Mouse (Mus musculus): ENCODE results near the gene Hoxd1. TPM values are rescaled to one million over a fixed set of nuclear protein-coding genes. Genes with fewer than 3 reads are reported as not detected.

Gene Hoxd1
- polyA plus RNA-seq, 1 experiment: not detected

DNA sequence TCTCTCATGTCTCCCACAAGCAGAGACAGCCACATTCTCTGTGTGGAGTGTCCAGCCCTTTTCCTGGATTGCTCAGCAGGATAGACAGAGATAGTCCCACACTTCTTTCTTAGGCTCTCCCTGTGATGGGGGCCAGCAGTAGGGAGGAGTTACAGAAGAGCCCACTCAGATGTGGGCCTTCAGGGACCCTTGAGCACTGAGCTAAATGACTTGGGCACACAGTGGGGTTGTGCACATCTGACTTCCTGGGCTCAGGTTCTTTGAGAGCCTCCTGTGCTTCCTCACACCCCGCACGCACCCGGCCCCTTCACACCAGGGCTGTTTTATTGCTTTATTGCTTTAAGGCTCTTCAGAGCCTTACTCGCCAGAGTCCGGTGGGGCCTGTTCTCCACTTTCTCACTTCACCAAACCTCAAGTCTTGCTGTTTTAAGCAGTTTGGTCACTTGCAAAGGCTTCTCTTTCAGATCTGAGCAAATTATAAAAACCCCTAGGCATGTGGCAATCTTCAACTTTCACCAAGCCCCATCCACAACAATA is 41.8 kb upstream of the Hoxd1 start:
- no peak for DNase-seq (ENCODE audit: low read depth in 1 of 2, low spot score in 2 of 2)
- Histone ChIP-seq H3K4me1 (ENCODE audit: control insufficient read depth, insufficient read depth, insufficient read length) (no peaks in the 10 kb centered on the region), H3K27ac (ENCODE audit: insufficient read depth, low read length) (no peak overlapping the region), H3K36me3 (ENCODE audit: control insufficient read depth, insufficient read depth, low read length) (no peaks in the 10 kb centered on the region), H3K27me3 (ENCODE audit: control insufficient read depth, insufficient read depth, low read length) (no peaks in the 10 kb centered on the region; the same call in 1 of the 2 replicates), H3K4me3 (ENCODE audit: extremely low read depth, insufficient read depth, insufficient read length) (no peak overlapping the region)
- TF ChIP-seq CTCF (IDR thresholded peaks at IDR 0.05; ENCODE audit: extremely low read depth, insufficient read depth, insufficient read length, insufficient replicate concordance): no peak
- TF ChIP-seq POLR2A (IDR thresholded peaks at IDR 0.05; ENCODE audit: low read depth, low read length): no peak
- WGBS: 69% methylated on average over 5 of the region's 5 CpGs

DNA sequence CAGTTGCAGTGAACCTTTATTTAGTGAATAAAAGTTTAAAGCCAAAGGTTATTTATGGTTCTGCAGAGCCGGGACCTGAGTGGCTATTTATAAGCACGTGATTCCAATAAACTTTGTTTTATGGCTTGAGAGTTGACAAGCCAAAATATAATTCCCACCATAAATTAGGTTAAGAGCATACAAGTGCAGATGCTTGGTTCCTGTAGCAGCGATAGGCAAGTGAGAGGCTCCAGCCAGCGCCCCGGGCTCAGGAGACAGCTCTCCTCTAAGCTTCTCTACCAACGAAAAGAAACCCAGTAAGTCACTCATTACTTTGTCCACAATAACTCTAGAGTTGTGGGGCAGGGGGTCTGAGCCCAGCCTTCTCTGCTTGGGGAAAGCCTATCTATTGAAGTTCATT is 40.9 kb upstream of the Hoxd1 start:
- no peak for TF ChIP-seq CTCF (IDR thresholded peaks at IDR 0.05; ENCODE audit: extremely low read depth, insufficient read depth, insufficient read length, insufficient replicate concordance)
- no peak for TF ChIP-seq POLR2A (IDR thresholded peaks at IDR 0.05; ENCODE audit: low read depth, low read length)
- Histone ChIP-seq H3K4me3 (ENCODE audit: extremely low read depth, insufficient read depth, insufficient read length) (no peak overlapping the region), H3K36me3 (ENCODE audit: control insufficient read depth, insufficient read depth, low read length) (no peaks in the 10 kb centered on the region), H3K27ac (ENCODE audit: insufficient read depth, low read length) (no peak overlapping the region), H3K27me3 (ENCODE audit: control insufficient read depth, insufficient read depth, low read length) (peaks cover 2% of the 10 kb centered on the region; the same call in 1 of the 2 replicates), H3K4me1 (ENCODE audit: control insufficient read depth, insufficient read depth, insufficient read length) (no peaks in the 10 kb centered on the region)
- 20% methylated on average over 6 of the region's 6 CpGs for WGBS
- no peak for DNase-seq (ENCODE audit: low read depth in 1 of 2, low spot score in 2 of 2)

DNA sequence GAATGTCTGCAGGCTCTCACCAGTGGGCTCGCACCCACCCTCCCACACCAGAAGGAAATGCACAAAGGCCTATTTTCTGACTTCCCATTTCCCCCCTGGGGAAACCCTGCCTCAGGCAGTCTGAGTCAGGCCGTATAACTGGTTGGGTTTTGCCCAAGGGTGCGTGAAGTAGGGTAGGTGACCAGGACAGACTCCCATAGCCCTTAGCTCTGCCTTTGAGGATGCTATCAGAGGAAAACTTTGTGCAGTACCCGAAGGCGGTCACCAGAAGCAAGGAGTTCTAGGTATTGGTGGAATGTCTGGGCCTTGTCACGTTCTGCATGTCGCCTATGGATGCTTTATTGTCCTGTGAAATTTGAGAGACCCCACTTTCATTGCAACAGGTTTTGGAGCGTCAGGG is 39.8 kb upstream of the Hoxd1 start:
- peaks cover 9% of the 10 kb centered on the region; the same call in 1 of the 2 replicates for H3K27me3 ChIP-seq (ENCODE audit: control insufficient read depth, insufficient read depth, low read length)
- WGBS: 34% methylated on average over 8 of the region's 8 CpGs
- TF ChIP-seq CTCF (IDR thresholded peaks at IDR 0.05; ENCODE audit: extremely low read depth, insufficient read depth, insufficient read length, insufficient replicate concordance): no peak
- TF ChIP-seq POLR2A (IDR thresholded peaks at IDR 0.05; ENCODE audit: low read depth, low read length): no peak
- DNase-seq (ENCODE audit: low read depth in 1 of 2, low spot score in 2 of 2): no peak
- no peaks in the 10 kb centered on the region for H3K36me3 ChIP-seq (ENCODE audit: control insufficient read depth, insufficient read depth, low read length)
- no peak overlapping the region for H3K27ac ChIP-seq (ENCODE audit: insufficient read depth, low read length)
- no peaks in the 10 kb centered on the region for H3K4me1 ChIP-seq (ENCODE audit: control insufficient read depth, insufficient read depth, insufficient read length)
- no peak overlapping the region for H3K4me3 ChIP-seq (ENCODE audit: extremely low read depth, insufficient read depth, insufficient read length)

DNA sequence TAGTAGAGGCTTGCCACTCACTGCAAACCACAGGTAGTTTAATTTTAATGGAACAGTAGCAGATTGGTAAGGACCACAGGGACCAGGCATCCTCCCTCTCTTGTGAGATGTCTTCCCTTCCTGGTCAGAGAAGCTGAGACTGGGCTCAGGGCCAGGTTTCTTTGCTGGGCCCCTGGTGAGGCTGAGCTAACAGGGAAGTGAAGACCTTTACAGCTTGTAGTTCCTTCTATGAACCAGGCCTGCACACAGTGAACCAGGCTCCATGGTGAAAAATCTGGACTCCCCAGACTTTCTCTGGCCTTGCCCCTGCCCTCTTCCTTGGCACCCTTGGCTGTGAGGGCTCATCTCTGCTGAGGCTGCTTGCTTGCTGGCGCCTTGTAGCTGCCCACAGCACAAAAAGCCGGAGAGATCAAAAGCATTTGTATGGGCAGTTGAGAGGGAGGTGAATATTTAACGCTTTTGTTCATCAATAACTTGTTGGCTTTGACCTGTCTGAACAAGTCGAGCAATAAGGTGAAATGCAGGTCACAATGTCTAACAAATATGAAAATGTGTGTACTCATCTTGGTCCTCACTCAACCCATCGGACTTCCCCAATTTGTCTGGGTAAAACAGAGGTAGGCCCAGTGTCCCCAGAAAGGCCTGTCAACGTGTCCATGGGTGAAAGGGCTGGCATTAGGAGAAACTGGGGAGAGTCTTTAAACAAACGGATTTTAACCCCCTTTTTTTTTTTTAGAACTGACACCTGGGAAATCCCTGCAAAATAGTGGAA is 38.4 kb upstream of the Hoxd1 start:
- Histone ChIP-seq H3K4me3 (ENCODE audit: extremely low read depth, insufficient read depth, insufficient read length) (no peak overlapping the region), H3K27me3 (ENCODE audit: control insufficient read depth, insufficient read depth, low read length) (peaks cover 12% of the 10 kb centered on the region; the same call in 1 of the 2 replicates), H3K27ac (ENCODE audit: insufficient read depth, low read length) (no peak overlapping the region), H3K36me3 (ENCODE audit: control insufficient read depth, insufficient read depth, low read length) (no peaks in the 10 kb centered on the region), H3K4me1 (ENCODE audit: control insufficient read depth, insufficient read depth, insufficient read length) (no peaks in the 10 kb centered on the region)
- no peak for TF ChIP-seq CTCF (IDR thresholded peaks at IDR 0.05; ENCODE audit: extremely low read depth, insufficient read depth, insufficient read length, insufficient replicate concordance)
- TF ChIP-seq POLR2A (IDR thresholded peaks at IDR 0.05; ENCODE audit: low read depth, low read length): no peak
- WGBS: 66% methylated on average over 7 of the region's 7 CpGs
- no peak for DNase-seq (ENCODE audit: low read depth in 1 of 2, low spot score in 2 of 2)

DNA sequence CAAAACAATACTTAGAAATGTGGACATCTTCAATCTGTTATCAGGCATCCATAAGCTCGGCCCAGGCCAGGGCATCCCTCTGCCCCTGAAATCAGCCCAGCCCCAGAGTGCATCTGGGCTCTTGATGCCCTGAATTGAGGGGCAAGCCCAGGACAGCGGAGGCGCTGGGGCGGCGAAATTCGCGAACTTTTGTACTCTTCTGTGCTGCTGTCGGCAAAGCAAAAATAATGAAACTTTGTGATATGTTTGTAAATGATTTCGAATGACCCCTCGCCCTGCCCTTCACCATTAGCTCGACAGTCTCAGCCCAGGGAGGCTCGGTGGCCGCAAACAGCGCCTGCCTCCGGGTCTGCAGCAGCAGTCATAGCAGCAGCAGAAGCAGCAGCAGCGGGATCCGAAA is 37.6 kb upstream of the Hoxd1 start:
- no peaks in the 10 kb centered on the region for H3K4me1 ChIP-seq (ENCODE audit: control insufficient read depth, insufficient read depth, insufficient read length)
- H3K4me3 ChIP-seq (ENCODE audit: extremely low read depth, insufficient read depth, insufficient read length): no peak overlapping the region
- 77% methylated on average over 17 of the region's 17 CpGs for WGBS
- TF ChIP-seq CTCF (IDR thresholded peaks at IDR 0.05; ENCODE audit: extremely low read depth, insufficient read depth, insufficient read length, insufficient replicate concordance) (no peak), POLR2A (IDR thresholded peaks at IDR 0.05; ENCODE audit: low read depth, low read length) (no peak)
- peaks cover 12% of the 10 kb centered on the region; the same call in 1 of the 2 replicates for H3K27me3 ChIP-seq (ENCODE audit: control insufficient read depth, insufficient read depth, low read length)
- no peak overlapping the region for H3K27ac ChIP-seq (ENCODE audit: insufficient read depth, low read length)
- no peak for DNase-seq (ENCODE audit: low read depth in 1 of 2, low spot score in 2 of 2)
- H3K36me3 ChIP-seq (ENCODE audit: control insufficient read depth, insufficient read depth, low read length): no peaks in the 10 kb centered on the region

DNA sequence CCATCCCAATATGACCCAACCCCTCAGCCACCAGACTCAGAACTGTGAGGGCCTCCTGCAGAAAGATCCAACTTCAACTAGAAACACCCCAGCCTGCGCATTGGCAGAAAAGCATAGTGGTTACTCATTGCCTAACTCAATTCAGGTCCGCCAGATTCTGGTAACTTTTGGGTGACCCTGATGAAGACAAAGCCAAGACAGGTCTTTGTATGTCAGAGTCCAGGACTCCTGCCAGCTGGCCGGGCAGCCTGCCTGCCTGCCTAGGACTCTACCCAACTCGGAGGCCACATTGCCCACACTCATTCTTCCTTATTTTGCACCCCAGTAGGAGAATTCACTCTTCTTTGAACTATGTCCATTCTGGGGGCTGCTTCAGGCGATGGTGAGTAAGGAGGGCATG is 36.2 kb upstream of the Hoxd1 start, which contains the start of gene Gm28230:
Gm28230 (plus strand) TSS at position 178 of the 400 bp plus-strand sequence.
- no peak for TF ChIP-seq POLR2A (IDR thresholded peaks at IDR 0.05; ENCODE audit: low read depth, low read length)
- no peak for TF ChIP-seq CTCF (IDR thresholded peaks at IDR 0.05; ENCODE audit: extremely low read depth, insufficient read depth, insufficient read length, insufficient replicate concordance)
- Histone ChIP-seq H3K4me1 (ENCODE audit: control insufficient read depth, insufficient read depth, insufficient read length) (no peaks in the 10 kb centered on the region), H3K4me3 (ENCODE audit: extremely low read depth, insufficient read depth, insufficient read length) (no peak within 1 kb of the TSS), H3K36me3 (ENCODE audit: control insufficient read depth, insufficient read depth, low read length) (no peaks in the 10 kb centered on the region), H3K27me3 (ENCODE audit: control insufficient read depth, insufficient read depth, low read length) (peaks cover 16% of the 10 kb centered on the region; the same call in 1 of the 2 replicates), H3K27ac (ENCODE audit: insufficient read depth, low read length) (no peak within 1 kb of the TSS)
- no peak for DNase-seq (ENCODE audit: low read depth in 1 of 2, low spot score in 2 of 2)
- WGBS: 66% methylated on average over 5 of the region's 5 CpGs
